Mouse (Mus musculus): Measurements from ENCODE around the gene Fam83e.

DNA sequence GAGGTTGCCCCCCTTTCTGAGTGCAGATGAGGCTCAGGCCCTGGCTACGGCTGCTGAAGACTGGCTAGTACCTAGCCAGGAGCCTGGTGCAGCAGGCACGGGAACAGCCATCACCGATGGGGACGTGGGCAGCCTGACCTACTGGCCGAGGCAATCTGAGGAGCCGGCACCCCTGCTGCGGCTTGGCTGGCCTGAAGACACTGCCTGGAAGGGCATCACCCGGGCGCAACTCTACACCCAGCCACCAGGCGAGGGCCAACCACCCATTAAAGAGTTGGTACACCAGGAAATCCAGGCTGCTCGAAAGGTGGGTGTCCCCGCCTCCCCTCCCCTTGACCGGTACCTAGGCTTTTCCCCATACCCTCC is 1.3 kb downstream of the Fam83e start:
- TF ChIP-seq EP300 (IDR thresholded peaks at IDR 0.05; ENCODE audit: low read depth in 1 of 2, low read length in 2 of 2): no peak
- TF ChIP-seq RCOR1 (IDR thresholded peaks at IDR 0.05; ENCODE audit: low read depth, low read length): no peak
- TF ChIP-seq ZNF384 (IDR thresholded peaks at IDR 0.05; ENCODE audit: low read depth, low read length): no peak
- no peak for TF ChIP-seq E2F4 (IDR thresholded peaks at IDR 0.05; ENCODE audit: borderline replicate concordance, low read depth, low read length)
- no peak for TF ChIP-seq CTCF (IDR thresholded peaks at IDR 0.05 in 2 of 3, conservative IDR thresholded peaks at IDR 0.05 in 1 of 3; ENCODE audit: control insufficient read depth in 1 of 3, insufficient read depth in 1 of 3, low read depth in 2 of 3, low read length in 3 of 3, poor library complexity in 1 of 3, severe bottlenecking in 1 of 3)
- no peak for TF ChIP-seq CHD2 (IDR thresholded peaks at IDR 0.05; ENCODE audit: low read length)
- TF ChIP-seq SMC3 (IDR thresholded peaks at IDR 0.05; ENCODE audit: low read depth, low read length): no peak
- TF ChIP-seq POLR2A (IDR thresholded peaks at IDR 0.05; ENCODE audit: control insufficient read depth in 1 of 2, insufficient read depth in 1 of 2, low read depth in 1 of 2, low read length in 2 of 2, poor library complexity in 1 of 2): no peak
- TF ChIP-seq RAD21 (IDR thresholded peaks at IDR 0.05; ENCODE audit: low read depth, low read length): no peak
- TF ChIP-seq NELFE (IDR thresholded peaks at IDR 0.05; ENCODE audit: low read depth, low read length): no peak
- no peak for TF ChIP-seq GATA1 (IDR thresholded peaks at IDR 0.05; ENCODE audit: low read depth, low read length)
- no peak for TF ChIP-seq ZMIZ1 (IDR thresholded peaks at IDR 0.05; ENCODE audit: low read depth, low read length)
- TF ChIP-seq TAL1 (IDR thresholded peaks at IDR 0.05; ENCODE audit: low read length): no peak

Measured in MEL (cell line).